Mouse (Mus musculus) heart, embryonic 13.5 days (tissue): ENCODE results near the gene Hist2h2aa1. TPM values are rescaled to one million over a fixed set of nuclear protein-coding genes. Genes with fewer than 3 reads are reported as not detected.
"Not testable (repeated sequence)": the region's sequence is repeated elsewhere in the genome, so short reads cannot be mapped to it uniquely, and the experiment has no call there.

Experiments
- ATAC-seq: fragments of 200-750 bp; cut with Nextera tagmentation; 2 replicates; pipeline ENCODE4 v1.8.0; 2017; ENCODE audit warnings: moderate TSS enrichment; ENCODE audit not compliant: insufficient number of reproducible peaks, low FRiP score, low TSS enrichment; ENCODE audit errors: extremely low read depth
- H3K27ac ChIP-seq: fragments of 300-500 bp; sonication (generic); replicated peaks from 2 replicates; pipeline ENCODE4 v1.5.1; 2015; ENCODE audit warnings: moderate library complexity, mild to moderate bottlenecking, inconsistent platforms
- H3K27me3 ChIP-seq: fragments of 300-500 bp; sonication (generic); replicated peaks from 2 replicates; pipeline ENCODE4 v1.6.1; 2015; ENCODE audit warnings: mild to moderate bottlenecking, inconsistent platforms
- H3K36me3 ChIP-seq: fragments of 300-500 bp; sonication (generic); 2 replicates; pipeline ENCODE4 v1.6.1; 2015; ENCODE audit warnings: mild to moderate bottlenecking, inconsistent platforms
- H3K4me1 ChIP-seq: fragments of 300-500 bp; sonication (generic); 2 replicates; pipeline ENCODE4 v1.6.1; 2015; ENCODE audit warnings: inconsistent platforms
- H3K4me2 ChIP-seq: fragments of 300-500 bp; sonication (generic); 2 replicates; pipeline ENCODE4 v1.6.1; 2015; ENCODE audit warnings: inconsistent platforms, mild to moderate bottlenecking, moderate library complexity
- H3K4me3 ChIP-seq: fragments of 300-500 bp; sonication (generic); 2 replicates; pipeline ENCODE4 v1.5.1; 2015; ENCODE audit warnings: moderate library complexity, mild to moderate bottlenecking, inconsistent platforms
- H3K9ac ChIP-seq: fragments of 300-500 bp; sonication (generic); 2 replicates; pipeline ENCODE4 v1.6.1; 2015; ENCODE audit warnings: inconsistent platforms, mild to moderate bottlenecking, moderate library complexity
- H3K9me3 ChIP-seq: fragments of 300-500 bp; sonication (generic); 2 replicates; pipeline ENCODE4 v1.6.1; 2016; ENCODE audit warnings: inconsistent platforms
- WGBS: fragments of 180-500 bp; shearing (Covaris S2); methylation state at CpG from one replicate; pipeline ENCODE4 v1.1.7; 2015; ENCODE audit warnings: mixed read lengths; 5-methylcytosine and 5-hydroxymethylcytosine counted together
- polyA plus RNA-seq: library from polyadenylated mRNA; unstranded; fragments of >200 nt; fragmentation: Nextera tagmentation; extraction: Ambion mirVana; gene quantifications from 2 replicates; pipeline ENCODE4 v1.2.1, GENCODE M21; 2015

The Hist2h2aa1 gene
- polyA plus RNA-seq, 1 experiment from 2014 or later = 16.1 TPM

DNA sequence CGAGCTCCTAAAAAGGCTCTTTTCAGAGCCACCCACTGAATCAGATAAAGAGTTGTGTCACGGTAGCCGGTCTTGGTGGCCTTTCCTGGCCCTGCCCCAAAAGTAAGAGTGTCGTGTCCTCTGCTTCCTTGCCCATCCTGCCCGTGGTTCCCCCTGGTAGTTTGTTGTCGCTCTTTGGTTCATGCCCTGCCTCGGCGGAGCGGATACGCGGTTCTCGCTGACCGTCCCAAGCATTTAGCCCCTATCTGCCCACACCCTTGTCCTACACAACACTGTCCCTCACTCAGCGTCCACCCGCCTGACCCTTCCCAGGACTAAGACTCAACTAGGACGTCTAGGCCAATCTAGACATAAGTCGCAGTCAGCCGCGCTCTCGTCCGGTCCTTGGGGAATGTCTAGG is 721 bp downstream of the Hist2h2aa1 start:
- Histone ChIP-seq H3K4me2 (peak overlapping the region; percentile 57), H3K9ac (peak overlapping the region; percentile 75)

DNA sequence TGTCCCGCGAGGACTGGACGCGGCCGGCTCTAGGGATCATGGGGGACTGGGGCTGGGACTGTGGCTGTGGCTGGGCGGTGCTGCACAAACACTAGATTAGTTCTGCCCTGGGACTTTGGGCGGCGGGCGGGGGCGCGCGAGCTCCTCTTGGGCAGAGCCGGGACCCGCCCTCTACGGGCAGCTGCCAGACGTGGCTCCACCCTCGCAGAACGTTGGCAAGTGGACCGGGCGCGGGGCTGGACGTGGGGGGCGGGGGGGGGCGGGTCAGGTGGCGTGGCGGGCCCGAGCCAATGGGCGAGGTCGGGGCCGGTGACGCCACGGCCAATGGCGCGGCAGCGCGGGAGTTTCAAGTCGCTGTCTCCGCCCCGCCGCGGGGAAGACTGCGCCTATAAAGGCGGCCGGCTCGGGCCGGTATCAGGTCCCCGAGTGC is 1.1 kb downstream of the Hist2h2aa1 start, which contains the start of gene Hist2h3c1:
Gene Hist2h3c1, plus strand, starts transcription at position 259 of the 430 bp plus-strand sequence.
- H3K27me3 ChIP-seq, H3K9me3 ChIP-seq, H3K36me3 ChIP-seq: not testable (repeated sequence)
- Histone ChIP-seq H3K27ac (peak within 1 kb of the TSS; percentile 87), H3K4me1 (peaks cover 48% of the 10 kb centered on the region), H3K9ac (peak within 1 kb of the TSS; percentile 84), H3K4me2 (peak within 1 kb of the TSS; percentile 72), H3K4me3 (peak within 1 kb of the TSS; percentile 56)
- 0% methylated on average over 7 of the region's 47 CpGs for WGBS
- ATAC-seq = peak; percentile 82

More for the DNA sequence above, 721 bp downstream of the Hist2h2aa1 start:
- not testable (repeated sequence) for H3K27me3 ChIP-seq, H3K36me3 ChIP-seq, ATAC-seq, H3K9me3 ChIP-seq
- H3K4me1 ChIP-seq = peaks cover 48% of the 10 kb centered on the region
- WGBS = 0% methylated on average over 10 of the region's 21 CpGs
- peak overlapping the region; percentile 47 for H3K4me3 ChIP-seq
- peak overlapping the region; percentile 87 for H3K27ac ChIP-seq

DNA sequence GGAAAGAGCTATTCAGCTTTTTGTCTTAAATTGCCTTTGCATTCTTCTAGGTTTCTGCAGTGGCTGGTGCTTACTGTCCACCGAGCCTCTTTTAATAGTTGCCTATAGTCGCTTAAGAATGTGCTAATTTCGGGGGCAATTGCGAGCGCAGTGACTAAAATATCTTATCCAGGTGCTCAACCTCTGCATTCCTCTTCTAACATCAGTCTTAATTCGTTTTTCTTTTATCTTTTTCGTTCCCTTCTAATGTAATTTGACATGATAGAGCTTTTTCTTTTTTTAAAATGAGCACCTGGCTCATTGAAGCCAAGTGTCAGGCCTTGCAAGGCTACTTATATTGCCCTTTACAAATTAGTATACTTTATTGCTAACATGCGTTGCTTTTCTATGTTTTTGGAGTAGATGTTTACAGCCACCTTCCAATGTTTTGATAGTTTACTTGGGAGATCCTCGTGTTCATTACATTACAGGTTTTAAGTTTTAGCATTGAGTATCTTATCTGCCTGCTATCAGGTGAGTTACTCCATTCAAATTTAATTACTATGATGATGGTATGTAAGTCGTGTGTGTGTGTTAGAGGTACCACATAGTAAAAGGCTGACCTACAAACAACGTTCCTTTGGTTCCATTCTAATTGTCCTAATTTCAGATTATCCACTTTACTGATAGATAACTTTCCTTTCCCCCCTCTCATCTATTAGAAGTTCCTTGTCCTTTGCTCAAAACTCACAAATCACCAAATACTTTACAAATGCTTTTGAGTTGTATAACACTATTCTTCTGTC is 2.3 kb downstream of the Hist2h2aa1 start:
- Histone ChIP-seq H3K4me3 (peak overlapping the region; percentile 56), H3K36me3 (no peaks in the 10 kb centered on the region), H3K9me3 (no peaks in the 10 kb centered on the region), H3K4me2 (peak overlapping the region; percentile 72), H3K27me3 (no peaks in the 10 kb centered on the region), H3K27ac (peak overlapping the region; percentile 73), H3K4me1 (peaks cover 48% of the 10 kb centered on the region), H3K9ac (peak overlapping the region; percentile 84)
- no peak for ATAC-seq
- 5% methylated on average over 11 of the region's 11 CpGs for WGBS

DNA sequence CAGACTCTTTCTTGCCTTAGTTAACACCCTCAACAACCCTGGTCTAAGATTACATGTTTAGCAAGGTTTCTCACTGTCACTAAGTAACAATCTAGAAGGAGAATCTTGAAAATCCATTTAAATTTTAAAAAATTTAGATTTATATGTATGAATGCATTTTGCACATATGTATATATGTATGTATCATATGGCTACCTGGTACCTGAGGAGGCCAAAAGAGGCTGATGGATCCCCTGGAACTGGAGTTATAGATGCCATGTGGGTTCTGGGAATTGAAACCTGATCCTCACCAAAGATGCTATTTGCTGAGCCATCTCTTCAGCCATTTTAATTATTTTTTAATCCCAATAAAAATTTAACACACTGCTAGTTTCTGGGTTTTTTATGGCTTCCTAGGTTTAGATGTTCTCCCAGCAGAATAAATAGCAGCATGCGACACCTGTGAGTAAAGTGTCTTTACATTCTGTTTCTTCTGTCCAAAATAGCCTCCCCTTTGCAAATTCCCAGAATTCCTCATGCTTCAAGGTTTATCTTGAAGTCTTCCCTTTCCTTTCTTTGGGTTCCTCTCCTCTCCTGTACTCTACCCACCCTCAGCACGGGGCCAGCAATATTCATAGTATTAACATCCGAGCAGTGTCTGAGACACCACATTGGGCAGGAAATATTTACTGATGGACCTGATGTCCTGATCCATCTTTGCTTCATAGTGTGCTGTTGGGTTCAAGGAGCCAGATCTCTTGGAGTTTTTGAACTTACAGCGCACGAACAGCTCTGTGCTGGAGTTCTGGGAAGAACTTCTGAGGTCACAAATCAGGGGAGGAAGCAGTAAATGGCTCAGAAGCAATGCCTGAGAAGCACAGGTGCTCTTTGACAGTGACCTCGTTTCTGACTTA is 3.1 kb downstream of the Hist2h2aa1 start:
- ATAC-seq = no peak
- H3K4me2 ChIP-seq = peak overlapping the region; percentile 72
- peak overlapping the region; percentile 56 for H3K4me3 ChIP-seq
- H3K27me3 ChIP-seq = no peaks in the 10 kb centered on the region
- H3K27ac ChIP-seq = 0 out of 2 replicates have a peak overlapping the region, but pooled peaks have one; percentile 73
- 45% methylated on average over 6 of the region's 6 CpGs for WGBS
- H3K9me3 ChIP-seq = no peaks in the 10 kb centered on the region
- no peaks in the 10 kb centered on the region for H3K36me3 ChIP-seq
- H3K4me1 ChIP-seq = peaks cover 44% of the 10 kb centered on the region
- H3K9ac ChIP-seq = peak overlapping the region; percentile 84

DNA sequence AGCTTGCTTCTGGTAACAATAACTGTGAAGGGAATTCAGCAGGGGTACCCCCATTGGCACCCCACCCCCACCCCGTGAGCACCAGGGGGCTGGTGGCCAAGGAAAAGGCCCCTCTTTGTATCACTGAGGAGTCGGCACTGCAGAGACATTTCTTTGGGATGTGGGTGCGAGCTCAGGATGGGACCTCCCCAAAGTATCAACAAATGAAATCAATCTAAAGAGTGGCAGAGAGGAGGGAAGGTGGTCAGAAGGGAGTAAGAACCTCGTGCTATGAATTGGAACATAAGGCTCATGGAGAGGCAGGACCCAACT is 3.7 kb downstream of the Hist2h2aa1 start:
- Histone ChIP-seq H3K4me1 (peaks cover 38% of the 10 kb centered on the region), H3K27me3 (no peaks in the 10 kb centered on the region), H3K4me2 (peak overlapping the region; percentile 72), H3K4me3 (peak overlapping the region; percentile 56; the same call in 1 of the 2 replicates), H3K36me3 (no peaks in the 10 kb centered on the region), H3K9me3 (no peaks in the 10 kb centered on the region), H3K27ac (no peak overlapping the region), H3K9ac (no peak overlapping the region; the same call in 1 of the 2 replicates)
- no peak for ATAC-seq
- 58% methylated on average over 4 of the region's 4 CpGs for WGBS

DNA sequence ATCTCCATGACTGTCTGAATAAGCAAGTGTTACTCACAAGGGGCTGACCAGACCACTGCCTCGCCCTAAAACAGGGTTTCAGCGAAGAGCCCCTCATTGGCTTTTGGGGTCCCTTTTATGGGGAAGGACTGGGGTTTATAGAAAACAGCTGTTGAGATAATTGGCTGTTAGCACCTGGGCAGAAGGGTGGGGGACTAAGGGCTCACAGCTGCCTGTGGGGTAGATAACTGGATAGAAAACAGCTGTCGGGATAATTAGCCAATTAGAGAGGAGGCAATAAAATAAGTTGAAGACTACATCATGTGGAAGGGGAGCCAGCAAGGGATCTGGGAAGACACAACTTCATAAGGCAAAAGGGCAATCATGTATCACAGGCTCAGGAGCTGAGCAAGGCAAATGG is 5.6 kb downstream of the Hist2h2aa1 start:
- no peak overlapping the region for H3K27ac ChIP-seq
- no peak overlapping the region for H3K4me3 ChIP-seq
- no peak for ATAC-seq
- H3K36me3 ChIP-seq = no peaks in the 10 kb centered on the region
- no peaks in the 10 kb centered on the region for H3K9me3 ChIP-seq
- H3K27me3 ChIP-seq = no peaks in the 10 kb centered on the region
- no peak overlapping the region for H3K4me2 ChIP-seq
- no peak overlapping the region for H3K9ac ChIP-seq
- H3K4me1 ChIP-seq = peaks cover 31% of the 10 kb centered on the region
- WGBS = 72% methylated on average over 3 of the region's 3 CpGs

DNA sequence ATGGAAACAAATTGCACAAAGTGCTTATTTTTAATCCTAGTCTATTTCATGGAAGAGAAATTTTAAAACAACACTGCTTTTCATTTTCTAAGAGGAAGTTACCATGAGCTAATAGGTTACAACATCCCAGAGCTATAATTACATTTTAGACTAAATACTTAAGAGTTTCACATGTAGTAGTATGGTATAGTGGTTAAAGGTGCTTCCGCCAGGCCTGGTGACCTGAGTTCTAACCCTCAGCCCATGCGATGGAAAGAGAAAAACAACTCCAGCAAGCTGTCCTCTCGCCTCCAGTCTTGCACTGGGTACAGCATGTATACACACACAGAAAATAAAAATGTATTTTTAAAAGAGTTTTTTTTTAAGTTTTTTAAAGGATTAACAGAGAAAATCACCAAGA is 6.5 kb downstream of the Hist2h2aa1 start:
- H3K9ac ChIP-seq = no peak overlapping the region
- H3K36me3 ChIP-seq = no peaks in the 10 kb centered on the region
- no peak overlapping the region for H3K4me3 ChIP-seq
- H3K27ac ChIP-seq = no peak overlapping the region
- no peak overlapping the region for H3K4me2 ChIP-seq
- ATAC-seq = no peak
- no peaks in the 10 kb centered on the region for H3K27me3 ChIP-seq
- H3K9me3 ChIP-seq = no peaks in the 10 kb centered on the region
- 81% methylated on average over 3 of the region's 3 CpGs for WGBS
- H3K4me1 ChIP-seq = peaks cover 35% of the 10 kb centered on the region

DNA sequence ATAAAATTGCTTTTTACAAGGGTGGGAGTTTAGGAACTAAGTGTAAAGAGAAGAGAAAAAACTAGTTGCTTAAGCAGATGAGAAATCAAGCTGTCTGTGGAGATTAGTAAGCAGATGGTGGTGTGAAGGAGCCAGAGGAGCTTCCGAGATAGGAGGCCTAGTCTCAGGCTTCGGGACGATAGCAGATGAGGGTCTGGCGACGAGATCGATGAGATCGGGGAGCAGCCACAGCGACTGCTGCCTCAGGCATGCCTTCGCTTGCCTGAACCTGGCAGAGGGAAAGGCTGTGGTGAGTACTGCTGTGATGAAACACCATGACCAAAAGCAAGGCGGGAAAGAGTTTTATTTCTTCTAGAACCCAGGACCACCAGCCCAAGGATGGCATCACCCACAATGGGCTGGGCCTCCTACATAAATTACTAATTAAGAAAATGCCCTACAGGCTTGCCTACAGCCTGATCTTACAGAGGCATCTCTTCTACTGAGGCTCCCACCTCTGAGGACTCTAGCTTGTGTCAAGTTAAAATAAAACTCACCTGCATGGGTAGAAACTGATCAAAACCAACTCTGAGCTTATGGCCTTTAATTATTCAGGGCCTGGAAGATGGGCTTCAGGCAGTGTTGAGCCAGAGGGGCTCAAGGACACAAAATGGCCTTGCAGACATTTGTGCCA is 9.5 kb downstream of the Hist2h2aa1 start:
- Histone ChIP-seq H3K36me3 (no peaks in the 10 kb centered on the region), H3K4me3 (no peak overlapping the region), H3K4me2 (peak overlapping the region; percentile 6; the same call in 1 of the 2 replicates), H3K9me3 (no peaks in the 10 kb centered on the region), H3K27ac (no peak overlapping the region), H3K9ac (peak overlapping the region; percentile 53), H3K4me1 (peaks cover 10% of the 10 kb centered on the region), H3K27me3 (no peaks in the 10 kb centered on the region)
- 23% methylated on average over 10 of the region's 10 CpGs for WGBS
- ATAC-seq = no peak

DNA sequence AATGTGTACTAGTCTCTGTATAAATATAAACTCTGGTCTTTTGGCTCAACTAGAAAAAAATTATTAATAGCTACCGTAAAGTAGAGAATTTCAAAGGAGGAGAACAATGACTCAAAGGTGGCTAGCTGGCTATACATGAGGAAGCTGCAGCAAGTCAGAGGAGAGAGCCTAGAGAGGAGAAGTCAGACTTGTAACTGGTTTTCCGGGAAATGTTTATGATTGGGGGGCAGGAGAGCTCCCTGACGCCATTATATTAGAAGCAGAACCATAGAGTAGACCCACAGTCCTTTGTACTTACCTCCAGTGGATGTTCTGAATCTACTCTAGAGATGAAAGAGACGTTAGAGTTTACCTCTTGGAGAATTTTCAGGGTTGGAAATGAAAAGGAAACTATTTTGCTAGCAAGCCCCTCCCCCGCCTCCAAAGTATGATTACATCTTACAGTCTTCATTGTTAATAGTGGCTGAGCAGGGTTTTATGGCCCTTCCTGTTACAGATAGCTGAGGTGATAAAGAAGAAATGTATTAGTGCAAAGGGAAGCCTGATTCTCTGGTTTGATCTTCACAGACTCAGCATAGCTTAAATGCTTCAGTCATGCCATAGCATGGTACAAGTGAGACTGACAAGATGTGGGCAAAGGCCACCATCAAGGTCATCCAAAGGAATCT is 10.8 kb downstream of the Hist2h2aa1 start:
- Histone ChIP-seq H3K4me3 (no peak overlapping the region), H3K36me3 (no peaks in the 10 kb centered on the region), H3K4me1 (peaks cover 4% of the 10 kb centered on the region), H3K4me2 (no peak overlapping the region), H3K27me3 (no peaks in the 10 kb centered on the region), H3K9me3 (no peaks in the 10 kb centered on the region), H3K27ac (no peak overlapping the region), H3K9ac (no peak overlapping the region)
- WGBS = 71% methylated on average over 5 of the region's 5 CpGs
- ATAC-seq = no peak

DNA sequence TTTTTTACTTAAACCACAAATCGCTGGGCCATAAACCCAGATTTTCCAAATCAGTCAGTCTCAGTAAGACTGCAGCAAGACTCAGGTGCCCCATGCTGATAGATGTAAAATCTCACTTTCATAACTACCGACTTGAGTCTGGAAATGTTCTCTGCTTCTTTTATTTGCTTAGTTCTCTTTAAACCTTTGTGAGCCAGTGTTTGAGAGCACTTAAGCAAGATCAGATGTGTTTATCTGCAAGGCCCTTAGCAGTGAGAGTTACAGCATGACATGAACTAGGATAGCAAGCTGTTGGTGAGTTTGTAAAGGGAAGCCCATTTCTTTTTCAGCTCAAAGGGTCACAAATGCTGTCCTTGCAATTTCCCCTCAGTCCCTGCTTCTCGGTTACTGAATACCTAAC is 11.9 kb downstream of the Hist2h2aa1 start:
- no peaks in the 10 kb centered on the region for H3K36me3 ChIP-seq
- H3K9ac ChIP-seq = 0 out of 2 replicates have a peak overlapping the region, but pooled peaks have one; percentile 14
- no peak overlapping the region for H3K4me2 ChIP-seq
- H3K4me3 ChIP-seq = no peak overlapping the region
- no peak overlapping the region for H3K27ac ChIP-seq
- H3K9me3 ChIP-seq = no peaks in the 10 kb centered on the region
- H3K27me3 ChIP-seq = no peaks in the 10 kb centered on the region
- no peak for ATAC-seq
- 71% methylated on average over 3 of the region's 3 CpGs for WGBS
- H3K4me1 ChIP-seq = peaks cover 15% of the 10 kb centered on the region
